Mouse (Mus musculus) ES-E14 (cell line): ENCODE measurements around the gene Bbox1.

ENCODE experiments used
- HCFC1 ChIP-seq: IDR thresholded peaks from 2 replicates; pipeline ENCODE4 v1.6.1; 2012; ENCODE audit warnings: low read length, inconsistent platforms, borderline replicate concordance; ENCODE audit not compliant: insufficient read depth
- MAFK ChIP-seq: IDR thresholded peaks from 2 replicates; pipeline ENCODE4 v1.6.1; 2014; ENCODE audit warnings: mild to moderate bottlenecking, low read depth, low read length, inconsistent platforms; ENCODE audit not compliant: insufficient read depth
- ZC3H11A ChIP-seq: IDR thresholded peaks from 2 replicates; pipeline ENCODE4 v1.6.1; 2012; ENCODE audit warnings: low read depth, mild to moderate bottlenecking, inconsistent platforms, low read length, borderline replicate concordance
- ZNF384 ChIP-seq: IDR thresholded peaks from 2 replicates; pipeline ENCODE4 v1.6.1; 2012; ENCODE audit warnings: low read depth, low read length, inconsistent platforms

- TF ChIP-seq ZNF384 (no peak), ZC3H11A (no peak), MAFK (no peak), HCFC1 (no peak)
Measured at GRCm38 (mm10) chr2:110319949-110320348, 5.6 kb upstream of the Bbox1 start.
